Mouse (Mus musculus): ENCODE data around the gene Slc7a11. TPM values are rescaled to one million over a fixed set of nuclear protein-coding genes. Genes with fewer than 3 reads are reported as not detected.

The Slc7a11 gene
- polyA plus RNA-seq, 1 experiment from 2014 or later = 0.26 TPM

- Histone ChIP-seq H3K4me2 (ENCODE audit: low read depth, low read length) (peak overlapping the region; percentile 16; the same call in 1 of the 2 replicates), H3K36me3 (ENCODE audit: control insufficient read depth, insufficient read depth, low read length) (no peaks in the 10 kb centered on the region), H3K4me3 (replicated peaks; ENCODE audit: low read length) (no peak overlapping the region), H3K27ac (ENCODE audit: low read length) (peak overlapping the region; percentile 89), H3K27me3 (ENCODE audit: control insufficient read depth, insufficient read depth, low read length) (no peaks in the 10 kb centered on the region), H3K4me1 (ENCODE audit: control insufficient read depth, insufficient read depth, low read length) (peaks cover 15% of the 10 kb centered on the region), H3K9ac (ENCODE audit: low read length) (no peak overlapping the region), H3K9me3 (replicated peaks; ENCODE audit: control insufficient read depth, low read length) (no peaks in the 10 kb centered on the region)
- 22% methylated on average over 7 of the region's 7 CpGs for WGBS
- ATAC-seq (ENCODE audit: insufficient read depth, low FRiP score) = no peak
Measured at GRCm38 (mm10) chr3:49867147-49867950, 576.1 kb downstream of the Slc7a11 start.

- H3K4me2 ChIP-seq (ENCODE audit: low read depth, low read length) = peak overlapping the region; percentile 38
- H3K27ac ChIP-seq (ENCODE audit: low read length) = peak overlapping the region; percentile 73
- H3K27me3 ChIP-seq (ENCODE audit: control insufficient read depth, insufficient read depth, low read length) = no peaks in the 10 kb centered on the region
- ATAC-seq (ENCODE audit: insufficient read depth, low FRiP score) = peak; percentile 72; the same call in 1 of the 2 replicates
- H3K9me3 ChIP-seq (replicated peaks; ENCODE audit: control insufficient read depth, low read length) = no peaks in the 10 kb centered on the region
- peaks cover 15% of the 10 kb centered on the region for H3K4me1 ChIP-seq (ENCODE audit: control insufficient read depth, insufficient read depth, low read length)
- 0 out of 2 replicates have a peak overlapping the region, but pooled peaks have one; percentile 2 for H3K9ac ChIP-seq (ENCODE audit: low read length)
- 36% methylated on average over 11 of the region's 11 CpGs for WGBS
- H3K4me3 ChIP-seq (replicated peaks; ENCODE audit: low read length) = no peak overlapping the region
- H3K36me3 ChIP-seq (ENCODE audit: control insufficient read depth, insufficient read depth, low read length) = no peaks in the 10 kb centered on the region
Measured at GRCm38 (mm10) chr3:49866061-49866515, 577.3 kb downstream of the Slc7a11 start.

GRCm38 (mm10) chr3:49856797-49857196 lies 586.6 kb downstream of the Slc7a11 start:
- ATAC-seq (ENCODE audit: insufficient read depth, low FRiP score) = no peak
- 31% methylated on average over 4 of the region's 4 CpGs for WGBS
- Histone ChIP-seq H3K9ac (ENCODE audit: low read length) (no peak overlapping the region; the same call in 1 of the 2 replicates), H3K27me3 (ENCODE audit: control insufficient read depth, insufficient read depth, low read length) (no peaks in the 10 kb centered on the region), H3K9me3 (replicated peaks; ENCODE audit: control insufficient read depth, low read length) (no peaks in the 10 kb centered on the region), H3K27ac (ENCODE audit: low read length) (no peak overlapping the region), H3K4me2 (ENCODE audit: low read depth, low read length) (no peak overlapping the region), H3K4me3 (replicated peaks; ENCODE audit: low read length) (no peak overlapping the region), H3K36me3 (ENCODE audit: control insufficient read depth, insufficient read depth, low read length) (no peaks in the 10 kb centered on the region), H3K4me1 (ENCODE audit: control insufficient read depth, insufficient read depth, low read length) (no peaks in the 10 kb centered on the region)

GRCm38 (mm10) chr3:49854277-49854676 lies 589.1 kb downstream of the Slc7a11 start:
- no peak for ATAC-seq (ENCODE audit: insufficient read depth, low FRiP score)

GRCm38 (mm10) chr3:49842971-49843370 lies 600.4 kb downstream of the Slc7a11 start:
- Histone ChIP-seq H3K36me3 (ENCODE audit: control insufficient read depth, insufficient read depth, low read length) (no peaks in the 10 kb centered on the region), H3K27ac (ENCODE audit: low read length) (no peak overlapping the region), H3K4me3 (replicated peaks; ENCODE audit: low read length) (no peak overlapping the region), H3K27me3 (ENCODE audit: control insufficient read depth, insufficient read depth, low read length) (no peaks in the 10 kb centered on the region), H3K9me3 (replicated peaks; ENCODE audit: control insufficient read depth, low read length) (no peaks in the 10 kb centered on the region), H3K9ac (ENCODE audit: low read length) (no peak overlapping the region), H3K4me2 (ENCODE audit: low read depth, low read length) (no peak overlapping the region), H3K4me1 (ENCODE audit: control insufficient read depth, insufficient read depth, low read length) (0 out of 2 replicates have a peak, but pooled peaks cover 3% of the 10 kb centered on the region)
- ATAC-seq (ENCODE audit: insufficient read depth, low FRiP score) = no peak
- WGBS = 40% methylated on average over 3 of the region's 3 CpGs

More at GRCm38 (mm10) chr3:49854277-49854676, 589.1 kb downstream of the Slc7a11 start:
- Histone ChIP-seq H3K4me1 (ENCODE audit: control insufficient read depth, insufficient read depth, low read length) (no peaks in the 10 kb centered on the region), H3K36me3 (ENCODE audit: control insufficient read depth, insufficient read depth, low read length) (no peaks in the 10 kb centered on the region), H3K4me2 (ENCODE audit: low read depth, low read length) (no peak overlapping the region), H3K9me3 (replicated peaks; ENCODE audit: control insufficient read depth, low read length) (no peaks in the 10 kb centered on the region), H3K27ac (ENCODE audit: low read length) (no peak overlapping the region), H3K27me3 (ENCODE audit: control insufficient read depth, insufficient read depth, low read length) (no peaks in the 10 kb centered on the region), H3K9ac (ENCODE audit: low read length) (no peak overlapping the region), H3K4me3 (replicated peaks; ENCODE audit: low read length) (no peak overlapping the region)
- 38% methylated on average over 2 of the region's 2 CpGs for WGBS
